Mouse (Mus musculus) right cerebral cortex, adult 2 months (tissue): ENCODE data around the gene Vmn1r107.
"Not testable (repeated sequence)": the region's sequence is repeated elsewhere in the genome, so short reads cannot be mapped to it uniquely, and the experiment has no call there.

Experiments
- DNase-seq, 2 experiments: peaks; one replicate each; pipeline ENCODE4 v3.0.0; 2021 to 2022; ENCODE audit warnings: low spot score in 2 of 2

The Vmn1r107 gene

GRCm38 (mm10) chr7:20668618-20669017, at the start of gene Vmn1r107:
TSS of gene Vmn1r107 (plus strand) at chr7:20668918.
- DNase-seq = not testable (repeated sequence)

- DNase-seq = not testable (repeated sequence)
Observed at GRCm38 (mm10) chr7:20703116-20703515, 34.4 kb downstream of the Vmn1r107 start, which contains the start of gene Vmn1r111. TSS of gene Vmn1r111 (minus strand) at chr7:20703216.
